Mouse (Mus musculus) limb, embryonic 10.5 days (tissue): ENCODE measurements around the gene Tpst2. TPM values are rescaled to one million over a fixed set of nuclear protein-coding genes. Genes with fewer than 3 reads are reported as not detected.
A peak's percentile ranks its signal among the peaks of the same experiment; 100 is the strongest.

Source experiments
- DNase-seq: peaks from one replicate; pipeline ENCODE4 v3.0.0-alpha.2; 2017; ENCODE audit warnings: low spot score
- H3K27ac ChIP-seq: fragments of 300-500 bp; sonication (generic); 2 replicates; pipeline ENCODE4 v1.5.1; 2016; ENCODE audit warnings: mild to moderate bottlenecking
- H3K27me3 ChIP-seq: fragments of 300-500 bp; sonication (generic); 2 replicates; pipeline ENCODE4 v1.6.1; 2016; ENCODE audit warnings: low read depth, mild to moderate bottlenecking; ENCODE audit not compliant: poor library complexity, severe bottlenecking
- H3K36me3 ChIP-seq: fragments of 300-500 bp; sonication (generic); 2 replicates; pipeline ENCODE4 v1.6.1; 2016; ENCODE audit warnings: mild to moderate bottlenecking, moderate library complexity
- H3K4me1 ChIP-seq: fragments of 300-500 bp; sonication (generic); 2 replicates; pipeline ENCODE4 v1.6.1; 2016
- H3K4me3 ChIP-seq: fragments of 300-500 bp; sonication (generic); 2 replicates; pipeline ENCODE4 v1.5.1; 2016; ENCODE audit warnings: mild to moderate bottlenecking, moderate library complexity
- H3K9me3 ChIP-seq: fragments of 300-500 bp; sonication (generic); replicated peaks from 2 replicates; pipeline ENCODE4 v1.6.1; 2016; ENCODE audit warnings: mild to moderate bottlenecking
- WGBS: fragments of 180-500 bp; shearing (Covaris S2); methylation state at CpG from one replicate; pipeline ENCODE4 v1.1.7; 2016; 5-methylcytosine and 5-hydroxymethylcytosine counted together
- polyA plus RNA-seq: library from polyadenylated mRNA; unstranded; fragments of >200 nt; fragmentation: Nextera tagmentation; extraction: Ambion mirVana; gene quantifications from 2 replicates; pipeline ENCODE4 v1.2.1, GENCODE M21; 2016

The Tpst2 gene
- polyA plus RNA-seq, 1 experiment from 2014 or later: 38.0 TPM

DNA sequence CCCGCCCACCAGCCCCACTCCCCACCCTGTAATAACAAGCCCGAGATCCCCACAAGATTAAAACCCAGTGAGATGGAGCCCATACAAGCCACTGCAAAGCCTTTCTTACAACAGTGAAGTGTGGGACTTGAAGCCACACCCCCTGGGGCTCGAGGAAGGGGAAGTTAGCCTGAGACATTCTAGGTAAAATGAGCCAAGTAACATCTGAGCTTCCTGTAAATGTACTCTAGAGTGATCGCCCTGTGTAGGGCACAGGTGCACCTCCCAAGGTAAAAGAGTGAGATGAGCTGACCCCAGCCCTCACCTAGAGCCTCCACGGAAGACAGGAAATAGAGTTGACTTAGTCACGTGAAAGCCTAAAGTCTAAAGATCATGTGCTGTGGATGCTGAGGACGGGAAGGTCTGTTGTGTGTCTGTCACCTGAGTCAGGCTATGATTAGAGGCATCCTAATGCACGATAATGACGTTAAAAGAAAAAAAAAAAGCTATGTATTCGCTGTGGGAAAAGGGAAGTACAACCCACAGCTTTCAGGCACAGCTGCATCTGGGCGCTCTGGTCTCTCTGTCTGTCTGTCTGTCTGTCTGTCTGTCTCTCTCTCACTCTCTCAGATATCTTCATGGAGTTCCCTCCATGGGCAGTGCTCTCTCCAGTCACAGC, 10.6 kb downstream of the Tpst2 start:
- no peak overlapping the region for H3K27ac ChIP-seq
- WGBS: 86% methylated on average over 11 of the region's 11 CpGs

DNA sequence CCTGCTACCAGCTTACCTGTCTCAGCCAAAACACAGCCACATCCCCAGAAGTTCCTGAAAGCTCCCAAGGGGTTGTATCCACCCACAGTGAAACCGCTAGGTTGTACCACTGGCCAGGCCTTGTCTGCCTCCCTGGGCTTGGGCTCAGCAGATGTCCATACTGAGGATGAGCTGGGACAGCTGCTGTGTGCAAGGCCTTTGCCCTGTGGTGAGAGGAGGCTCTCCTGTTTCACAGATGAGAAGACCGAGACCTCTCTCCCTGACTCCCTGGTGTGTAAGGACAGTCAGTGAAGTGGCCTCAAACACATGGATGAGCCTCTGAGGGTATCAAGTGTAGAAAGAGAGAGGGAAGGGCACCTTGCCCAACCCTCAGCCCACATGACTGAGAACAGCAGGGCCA, 11.2 kb downstream of the Tpst2 start:
- no peak overlapping the region for H3K4me3 ChIP-seq
- no peaks in the 10 kb centered on the region for H3K9me3 ChIP-seq
- 0 out of 2 replicates have a peak overlapping the region, but pooled peaks have one; percentile 4 for H3K27ac ChIP-seq
- peaks cover 18% of the 10 kb centered on the region for H3K4me1 ChIP-seq
- H3K27me3 ChIP-seq: no peaks in the 10 kb centered on the region
- DNase-seq: no peak
- 90% methylated on average over 2 of the region's 2 CpGs for WGBS
- peaks cover 7% of the 10 kb centered on the region; the same call in 1 of the 2 replicates for H3K36me3 ChIP-seq

More for the DNA sequence above, 10.6 kb downstream of the Tpst2 start:
- no peak for DNase-seq
- H3K9me3 ChIP-seq: no peaks in the 10 kb centered on the region
- no peak overlapping the region for H3K4me3 ChIP-seq
- no peaks in the 10 kb centered on the region for H3K27me3 ChIP-seq
- peaks cover 24% of the 10 kb centered on the region for H3K4me1 ChIP-seq
- H3K36me3 ChIP-seq: peaks cover 7% of the 10 kb centered on the region; the same call in 1 of the 2 replicates

DNA sequence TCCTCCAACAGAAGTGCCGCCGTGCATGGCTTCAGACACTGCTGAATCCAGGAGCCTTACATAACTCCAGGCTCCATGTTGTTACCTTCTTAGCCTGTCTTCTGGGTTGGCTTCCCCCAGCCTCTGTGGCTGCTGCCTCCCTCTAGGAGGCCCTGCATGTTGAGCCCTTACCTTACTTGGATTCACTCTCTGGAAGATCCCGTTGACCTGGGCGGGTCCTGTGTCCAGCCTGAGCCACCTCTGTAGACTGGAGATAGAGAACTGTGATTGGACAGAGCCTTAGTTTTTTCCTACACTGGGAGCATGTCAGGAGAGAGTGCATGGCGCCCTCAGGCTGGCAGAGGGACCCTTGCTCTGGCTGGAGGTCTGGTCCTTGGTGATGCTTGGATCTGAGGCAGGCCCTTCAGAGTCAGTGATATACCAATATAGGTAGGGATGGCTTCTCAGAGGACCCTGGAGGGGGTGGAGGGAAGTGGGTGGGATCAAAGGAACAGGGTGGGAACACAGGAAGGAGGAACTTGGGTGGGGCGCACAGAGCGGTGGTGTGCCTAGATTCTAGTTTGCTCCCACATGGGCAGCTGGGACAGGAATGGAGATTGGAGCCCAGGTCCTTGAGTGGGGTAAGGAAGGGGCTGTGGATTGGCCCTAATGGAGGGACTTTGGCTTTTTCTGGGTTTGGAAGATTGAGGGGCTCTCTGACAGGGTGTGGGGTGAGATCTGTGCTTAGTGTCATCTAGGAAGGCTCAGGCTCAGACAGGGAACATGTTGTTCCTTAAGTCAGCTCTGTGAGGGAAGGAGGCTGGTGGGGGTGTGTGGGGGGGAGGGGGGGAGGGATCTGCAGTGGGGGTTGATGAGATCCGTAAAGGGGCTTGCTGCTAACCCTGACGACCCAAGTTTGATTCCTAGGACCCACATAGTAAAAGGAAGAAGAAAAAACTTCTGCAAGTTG, 12.0 kb downstream of the Tpst2 start:
- DNase-seq: no peak
- Histone ChIP-seq H3K27ac (peak overlapping the region; percentile 19; the same call in 1 of the 2 replicates), H3K4me3 (no peak overlapping the region), H3K9me3 (no peaks in the 10 kb centered on the region), H3K36me3 (peaks cover 7% of the 10 kb centered on the region; the same call in 1 of the 2 replicates), H3K4me1 (peaks cover 15% of the 10 kb centered on the region), H3K27me3 (no peaks in the 10 kb centered on the region)
- WGBS: 81% methylated on average over 9 of the region's 9 CpGs

GRCm38 (mm10) chr5:112289236-112289635, 12.7 kb downstream of the Tpst2 start:
- H3K36me3 ChIP-seq: peaks cover 7% of the 10 kb centered on the region; the same call in 1 of the 2 replicates
- H3K27ac ChIP-seq: no peak overlapping the region
- no peak for DNase-seq
- WGBS: 83% methylated on average over 6 of the region's 8 CpGs
- no peak overlapping the region for H3K4me3 ChIP-seq
- H3K9me3 ChIP-seq: no peaks in the 10 kb centered on the region
- peaks cover 8% of the 10 kb centered on the region for H3K4me1 ChIP-seq
- no peaks in the 10 kb centered on the region for H3K27me3 ChIP-seq

DNA sequence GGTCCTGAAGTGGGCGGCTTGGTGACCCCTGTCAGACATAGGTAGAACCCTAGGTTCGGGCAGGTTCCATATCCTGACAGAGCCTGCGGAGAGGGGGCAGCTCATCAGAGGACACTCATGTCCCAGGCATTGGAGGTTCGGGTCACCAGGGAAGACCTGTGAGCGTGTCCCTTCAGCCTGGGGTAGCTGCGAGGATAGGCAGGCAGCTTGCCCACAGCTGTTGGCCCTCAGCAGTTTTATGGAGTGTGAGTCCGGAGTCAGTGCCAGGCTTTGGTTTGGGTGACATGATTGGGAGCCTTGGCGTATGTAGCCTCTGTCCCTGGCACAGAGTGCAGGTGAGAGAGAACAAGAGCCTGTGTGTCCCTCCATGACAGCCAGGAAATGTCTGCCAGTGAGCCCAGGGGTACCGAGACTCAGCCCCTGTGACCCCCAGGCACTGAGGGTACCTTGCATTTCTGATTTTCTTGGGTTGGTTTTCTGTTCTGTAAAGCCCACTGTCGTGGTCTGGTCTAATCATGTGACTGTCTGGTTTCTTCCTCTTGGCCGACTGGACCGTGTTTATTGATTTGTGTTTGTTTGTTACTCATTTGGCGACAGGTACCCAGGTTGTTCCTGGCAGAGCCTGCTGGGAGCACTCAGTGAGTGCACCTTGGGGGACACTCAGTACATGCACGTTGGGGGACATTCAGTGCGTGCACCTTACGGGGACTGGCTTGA, 13.5 kb downstream of the Tpst2 start:
- Histone ChIP-seq H3K9me3 (no peaks in the 10 kb centered on the region), H3K27ac (no peak overlapping the region), H3K36me3 (peaks cover 7% of the 10 kb centered on the region; the same call in 1 of the 2 replicates), H3K4me3 (no peak overlapping the region), H3K27me3 (no peaks in the 10 kb centered on the region), H3K4me1 (peaks cover 12% of the 10 kb centered on the region)
- 86% methylated on average over 16 of the region's 16 CpGs for WGBS
- DNase-seq: no peak

DNA sequence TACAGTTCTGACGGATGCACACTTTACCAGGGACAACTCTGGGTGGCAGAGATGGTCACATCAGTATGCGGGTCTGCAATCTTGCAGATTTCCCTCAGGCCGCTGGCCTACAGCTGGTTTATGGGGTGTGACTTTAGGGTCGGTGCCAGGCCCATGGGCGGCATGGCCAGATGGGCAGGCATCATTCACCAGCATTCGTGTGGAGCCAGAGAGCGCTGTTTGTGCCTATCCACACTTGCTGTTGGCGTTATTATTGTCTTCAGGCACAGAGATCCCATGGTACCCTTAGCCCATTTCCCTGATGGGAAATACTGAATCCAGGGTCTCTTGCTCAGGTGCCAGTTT, 14.0 kb downstream of the Tpst2 start:
- Histone ChIP-seq H3K4me3 (no peak overlapping the region), H3K27me3 (no peaks in the 10 kb centered on the region), H3K4me1 (peaks cover 17% of the 10 kb centered on the region), H3K9me3 (no peaks in the 10 kb centered on the region), H3K36me3 (peaks cover 4% of the 10 kb centered on the region; the same call in 1 of the 2 replicates), H3K27ac (no peak overlapping the region)
- DNase-seq: no peak
- WGBS: 90% methylated on average over 8 of the region's 8 CpGs

- Histone ChIP-seq H3K4me3 (no peak overlapping the region), H3K4me1 (peaks cover 14% of the 10 kb centered on the region)
- 94% methylated on average over 5 of the region's 5 CpGs for WGBS
These were observed 15.4 kb downstream of the Tpst2 start for GRCm38 (mm10) chr5:112291866-112292265.

DNA sequence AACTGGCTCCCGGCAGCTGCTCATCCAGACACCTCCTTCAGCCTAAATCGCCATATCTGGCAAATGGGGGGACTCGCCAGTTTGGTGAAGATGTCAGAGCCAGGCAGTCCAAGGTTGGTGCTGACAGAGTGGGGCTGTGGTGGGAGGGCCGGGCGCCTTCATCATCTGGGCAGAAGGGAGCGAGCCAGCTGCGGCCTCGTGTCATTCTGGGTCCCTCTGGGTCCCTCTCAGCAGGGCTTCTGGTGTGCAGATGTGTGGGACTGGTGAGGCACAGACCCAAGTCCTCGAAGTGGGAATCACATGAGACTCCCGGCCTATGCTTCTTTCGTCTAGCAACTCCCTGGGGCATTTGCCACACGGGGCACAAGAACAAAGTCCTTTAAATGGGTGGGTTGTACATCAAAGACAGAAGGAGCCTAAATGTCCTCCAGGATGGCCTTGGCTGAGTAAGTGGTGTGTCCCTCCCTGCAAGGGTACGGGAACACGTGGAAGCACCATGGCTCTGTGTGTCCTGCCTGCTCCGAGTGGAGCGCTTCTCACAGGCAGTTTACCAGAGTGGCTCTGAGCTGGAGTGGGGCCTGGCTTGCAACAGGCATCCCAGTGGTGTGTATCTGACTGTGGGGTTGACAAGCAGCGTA, 16.0 kb downstream of the Tpst2 start:
- DNase-seq: no peak
- H3K27ac ChIP-seq: no peak overlapping the region
- H3K4me1 ChIP-seq: peaks cover 14% of the 10 kb centered on the region
- WGBS: 78% methylated on average over 17 of the region's 17 CpGs
- no peaks in the 10 kb centered on the region for H3K36me3 ChIP-seq
- no peaks in the 10 kb centered on the region for H3K9me3 ChIP-seq
- no peak overlapping the region for H3K4me3 ChIP-seq
- no peaks in the 10 kb centered on the region for H3K27me3 ChIP-seq

More at GRCm38 (mm10) chr5:112291866-112292265, 15.4 kb downstream of the Tpst2 start:
- no peak for DNase-seq
- no peaks in the 10 kb centered on the region for H3K36me3 ChIP-seq
- no peak overlapping the region for H3K27ac ChIP-seq
- H3K9me3 ChIP-seq: no peaks in the 10 kb centered on the region
- H3K27me3 ChIP-seq: no peaks in the 10 kb centered on the region

GRCm38 (mm10) chr5:112293800-112294199, 17.3 kb downstream of the Tpst2 start:
- DNase-seq: no peak
- H3K4me1 ChIP-seq: peaks cover 17% of the 10 kb centered on the region
- WGBS: 76% methylated on average over 2 of the region's 2 CpGs
- no peaks in the 10 kb centered on the region for H3K27me3 ChIP-seq
- H3K36me3 ChIP-seq: 0 out of 2 replicates have a peak, but pooled peaks cover 2% of the 10 kb centered on the region
- no peak overlapping the region for H3K4me3 ChIP-seq
- H3K27ac ChIP-seq: no peak overlapping the region
- H3K9me3 ChIP-seq: no peaks in the 10 kb centered on the region

DNA sequence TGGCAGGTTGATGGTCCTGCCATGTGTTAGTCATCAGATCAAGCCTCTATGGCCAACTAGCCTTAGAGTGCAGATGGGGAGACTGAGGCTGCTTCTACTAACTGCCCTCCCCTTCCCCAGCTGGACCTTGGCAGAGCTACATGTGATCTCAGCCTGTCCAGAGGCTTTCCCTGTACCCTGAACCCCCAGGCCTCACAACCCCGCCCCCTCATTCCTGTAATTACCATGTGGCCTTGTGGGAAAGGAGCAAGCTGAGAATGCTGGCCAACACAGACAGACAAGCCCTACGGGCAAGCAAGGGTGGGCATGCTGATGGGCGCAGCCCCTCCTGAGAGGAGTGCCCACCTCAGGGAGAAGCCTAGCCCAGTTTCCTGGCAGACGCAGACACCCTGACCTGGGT, 18.2 kb downstream of the Tpst2 start:
- 63% methylated on average over 4 of the region's 4 CpGs for WGBS
- Histone ChIP-seq H3K4me1 (peaks cover 17% of the 10 kb centered on the region), H3K27ac (peak overlapping the region; percentile 25; the same call in 1 of the 2 replicates), H3K4me3 (no peak overlapping the region), H3K36me3 (0 out of 2 replicates have a peak, but pooled peaks cover 2% of the 10 kb centered on the region), H3K27me3 (no peaks in the 10 kb centered on the region), H3K9me3 (no peaks in the 10 kb centered on the region)
- no peak for DNase-seq

DNA sequence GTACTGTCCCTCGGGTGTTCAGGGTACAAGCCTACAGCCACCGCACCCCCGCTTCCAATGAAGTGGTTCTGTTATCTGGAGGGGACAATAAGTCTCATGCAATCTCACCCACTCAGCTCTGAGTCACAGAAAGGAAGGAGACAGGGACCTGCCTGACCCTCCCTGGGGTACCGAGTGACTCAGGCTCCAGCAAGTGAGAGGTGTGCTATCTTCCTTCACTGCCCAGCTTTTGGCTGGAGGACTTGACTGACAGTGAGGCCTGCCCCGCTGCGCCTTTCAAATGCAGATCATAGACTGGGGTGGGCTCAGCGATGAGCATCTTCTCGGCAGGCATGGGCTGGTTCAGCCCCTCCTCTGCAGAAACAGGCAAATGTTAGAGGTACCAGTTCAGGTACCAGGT, 18.7 kb downstream of the Tpst2 start:
- Histone ChIP-seq H3K4me3 (no peak overlapping the region), H3K27ac (peak overlapping the region; percentile 25; the same call in 1 of the 2 replicates)
- 44% methylated on average over 8 of the region's 8 CpGs for WGBS

GRCm38 (mm10) chr5:112295564-112295963, 19.1 kb downstream of the Tpst2 start:
- H3K4me1 ChIP-seq: peaks cover 17% of the 10 kb centered on the region
- H3K36me3 ChIP-seq: 0 out of 2 replicates have a peak, but pooled peaks cover 2% of the 10 kb centered on the region
- H3K4me3 ChIP-seq: no peak overlapping the region
- WGBS: 58% methylated on average over 8 of the region's 8 CpGs
- H3K27me3 ChIP-seq: no peaks in the 10 kb centered on the region
- H3K27ac ChIP-seq: peak overlapping the region; percentile 20; the same call in 1 of the 2 replicates
- DNase-seq: no peak
- no peaks in the 10 kb centered on the region for H3K9me3 ChIP-seq

More for the DNA sequence above, 18.7 kb downstream of the Tpst2 start:
- peaks cover 17% of the 10 kb centered on the region for H3K4me1 ChIP-seq
- H3K9me3 ChIP-seq: no peaks in the 10 kb centered on the region
- H3K27me3 ChIP-seq: no peaks in the 10 kb centered on the region
- DNase-seq: no peak
- H3K36me3 ChIP-seq: 0 out of 2 replicates have a peak, but pooled peaks cover 2% of the 10 kb centered on the region
